Mouse (Mus musculus) hematopoietic multipotent progenitor cell, adult 10-12 weeks (in vitro differentiated cells): ENCODE results near the gene Trpc6. TPM values are rescaled to one million over a fixed set of nuclear protein-coding genes. Genes with fewer than 3 reads are reported as not detected.

ENCODE experiments used
- polyA plus RNA-seq: library from polyadenylated mRNA; stranded (reverse); fragments of >175 nt; gene quantifications from 2 replicates; pipeline ENCODE4 v1.2.3, GENCODE M21; 2012; ENCODE audit warnings: low replicate concordance

Gene Trpc6
- polyA plus RNA-seq, result not detected in 2 replicates

GRCm38 (mm10) chr9:8544041-8544794 is at the start of gene Trpc6:
Gene Trpc6, plus strand, starts transcription at chr9:8544142.

